Mouse (Mus musculus): ENCODE results near the gene Mllt1.

Mllt1 gene

DNA sequence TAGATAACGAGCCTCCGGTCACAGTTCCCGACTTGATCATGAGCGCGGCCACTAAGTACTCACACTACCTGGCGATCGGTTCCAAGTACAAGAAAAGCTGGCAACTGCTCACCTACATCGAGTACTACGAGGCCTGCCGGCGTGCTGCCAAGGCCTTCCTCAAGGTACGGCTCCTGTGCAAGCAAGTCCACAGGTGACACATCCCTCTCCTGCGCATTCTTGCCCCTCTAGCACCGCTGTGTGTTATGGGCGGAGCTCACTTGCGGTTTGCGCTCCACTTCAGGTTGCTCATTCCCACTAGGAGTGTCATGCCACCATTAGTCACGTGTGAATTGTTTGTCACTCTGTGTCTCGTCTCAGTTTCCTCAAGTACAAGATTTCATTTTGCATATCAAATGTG lies 57.8 kb downstream of the Mllt1 start:
- DNase-seq (ENCODE audit: low read depth), result no peak

DNA sequence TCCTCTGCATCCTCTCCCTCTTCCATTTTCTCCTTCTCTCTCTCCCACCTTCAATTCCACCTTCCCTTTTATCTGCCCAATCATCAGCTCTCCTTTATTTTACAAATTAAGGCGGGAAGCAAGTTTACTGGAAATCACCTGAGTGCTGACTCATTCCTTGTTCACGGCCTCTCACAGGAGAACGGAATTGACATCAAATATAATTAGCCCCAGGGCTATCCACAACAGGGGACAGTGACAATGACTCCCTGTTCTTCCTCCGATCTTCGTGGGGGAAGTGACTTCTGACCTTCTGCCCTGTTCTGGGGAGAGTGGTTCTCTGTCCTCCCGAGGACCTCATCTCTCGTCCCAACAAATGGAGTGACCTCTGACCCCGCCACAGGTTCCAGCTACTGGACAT lies 58.2 kb downstream of the Mllt1 start:
- DNase-seq (ENCODE audit: low read depth), result no peak

DNA sequence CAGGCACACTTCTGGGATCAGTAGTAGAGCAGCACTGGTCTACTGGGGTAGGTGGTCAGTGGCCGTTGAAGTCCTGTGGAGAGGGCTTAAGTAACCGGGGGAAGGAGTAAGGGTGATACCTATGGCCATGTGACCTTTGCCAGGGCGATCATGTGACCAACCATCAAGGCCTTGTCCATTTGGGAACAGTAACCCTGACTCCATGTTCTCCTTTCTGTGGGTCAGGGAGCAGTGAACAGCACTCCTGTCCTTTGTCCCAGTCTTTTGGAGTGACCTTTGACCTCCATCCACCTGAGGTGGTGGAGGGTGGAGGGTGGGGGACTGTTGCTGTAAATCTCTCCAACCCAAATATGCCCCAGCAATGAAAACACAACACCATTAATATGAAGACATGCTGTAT lies 58.8 kb downstream of the Mllt1 start:
- no peak for DNase-seq (ENCODE audit: low read depth)

DNA sequence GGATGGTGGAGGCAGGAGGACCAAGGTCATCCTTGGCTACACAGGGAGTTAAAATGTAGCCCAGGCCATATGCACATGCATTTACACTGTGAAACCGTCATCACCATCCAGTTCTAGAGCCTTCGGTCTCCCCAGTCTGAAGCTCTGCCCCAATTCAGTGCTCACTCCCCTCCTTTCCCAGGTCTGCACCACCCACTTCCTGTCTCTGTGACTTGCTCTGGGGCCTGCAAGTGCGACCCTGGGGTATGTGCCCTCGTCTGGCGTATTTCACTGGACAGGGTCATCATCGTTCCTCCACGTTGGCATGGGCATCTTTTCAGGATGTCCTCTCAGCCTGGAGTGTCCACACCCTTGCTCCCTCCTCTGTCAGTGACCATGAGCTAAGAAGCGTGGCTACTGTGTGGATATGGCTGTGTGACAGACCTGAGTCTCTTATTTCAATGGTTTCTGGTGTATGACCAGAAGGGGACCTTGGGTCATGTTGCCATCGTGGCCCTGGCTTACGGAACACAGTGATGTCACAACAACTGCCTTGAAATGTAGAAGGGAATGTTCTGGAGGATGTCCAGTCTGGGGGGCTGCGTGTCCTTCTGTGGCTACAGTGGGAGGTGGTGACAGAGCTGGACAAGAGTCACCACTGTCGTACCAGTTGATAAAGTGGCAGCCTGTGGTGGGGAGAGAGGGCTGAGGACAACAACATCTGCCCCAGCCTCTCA lies 60.1 kb downstream of the Mllt1 start, which contains the start of gene 1700061G19Rik:
1700061G19Rik (plus strand) TSS at position 542 of the 716 bp plus-strand sequence.
- DNase-seq (ENCODE audit: low read depth), result no peak

DNA sequence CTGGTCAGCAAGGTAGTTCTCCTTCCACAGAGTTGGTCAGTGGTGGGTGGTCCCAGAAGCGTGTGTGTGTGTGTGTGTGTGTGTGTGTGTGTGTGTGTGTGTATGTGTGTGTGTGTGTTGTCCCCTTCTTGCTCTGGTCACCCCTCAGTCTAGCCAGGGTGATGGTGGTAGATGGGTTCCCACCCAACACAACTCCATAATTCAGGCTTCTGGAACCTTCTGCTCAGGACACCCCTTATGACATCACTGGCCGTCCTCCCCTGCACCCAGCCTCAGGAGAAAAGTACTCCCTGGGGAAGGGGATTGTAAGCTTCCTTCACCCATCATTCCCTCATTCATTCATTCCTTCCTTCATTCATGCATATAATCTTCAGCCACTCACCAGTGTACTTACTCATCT lies 61.0 kb downstream of the Mllt1 start, which contains the start of gene Acsbg2:
Acsbg2 (minus strand) TSS at position 211 of the 400 bp plus-strand sequence.
- DNase-seq (ENCODE audit: low read depth), result no peak

DNA sequence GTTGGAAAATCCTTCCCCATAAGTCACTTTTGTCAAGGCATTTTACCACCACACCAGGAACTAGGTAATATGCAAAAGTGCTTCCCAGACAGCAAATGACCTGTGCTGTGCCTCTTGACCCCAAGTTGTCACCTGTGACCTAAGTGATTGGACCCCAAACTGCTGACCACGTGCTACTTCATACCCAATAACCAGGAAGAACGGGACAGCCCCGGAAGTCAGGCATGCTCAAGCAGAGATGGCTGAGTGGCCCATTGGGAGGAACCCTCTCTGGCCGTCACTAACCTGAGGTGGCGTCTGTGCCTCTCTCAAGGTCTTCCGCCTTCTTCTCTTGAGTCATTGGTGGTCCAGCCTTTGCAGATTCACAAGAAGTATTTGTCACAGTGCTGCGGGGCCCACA lies 62.7 kb downstream of the Mllt1 start:
- no peak for DNase-seq (ENCODE audit: low read depth)

DNA sequence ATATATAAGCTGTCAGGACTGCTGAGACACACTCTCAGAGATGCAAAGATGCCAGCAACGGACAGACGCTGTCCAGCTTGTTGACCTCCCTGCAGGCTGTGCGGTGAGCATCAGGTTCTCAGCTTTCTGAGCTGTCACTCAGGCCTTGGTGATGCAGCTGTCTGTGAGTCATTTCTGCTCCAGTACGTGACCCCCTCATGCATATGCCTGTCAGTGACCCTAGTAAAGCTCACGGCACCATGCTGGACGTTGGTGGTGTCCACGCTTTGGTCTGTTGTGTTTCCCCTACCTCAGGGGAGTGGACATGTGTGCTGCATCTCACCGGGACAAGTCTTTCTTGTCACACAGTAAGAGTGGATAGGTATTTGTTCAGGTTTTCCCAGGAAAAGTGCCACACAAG lies 63.4 kb downstream of the Mllt1 start:
- no peak for DNase-seq (ENCODE audit: low read depth)

DNA sequence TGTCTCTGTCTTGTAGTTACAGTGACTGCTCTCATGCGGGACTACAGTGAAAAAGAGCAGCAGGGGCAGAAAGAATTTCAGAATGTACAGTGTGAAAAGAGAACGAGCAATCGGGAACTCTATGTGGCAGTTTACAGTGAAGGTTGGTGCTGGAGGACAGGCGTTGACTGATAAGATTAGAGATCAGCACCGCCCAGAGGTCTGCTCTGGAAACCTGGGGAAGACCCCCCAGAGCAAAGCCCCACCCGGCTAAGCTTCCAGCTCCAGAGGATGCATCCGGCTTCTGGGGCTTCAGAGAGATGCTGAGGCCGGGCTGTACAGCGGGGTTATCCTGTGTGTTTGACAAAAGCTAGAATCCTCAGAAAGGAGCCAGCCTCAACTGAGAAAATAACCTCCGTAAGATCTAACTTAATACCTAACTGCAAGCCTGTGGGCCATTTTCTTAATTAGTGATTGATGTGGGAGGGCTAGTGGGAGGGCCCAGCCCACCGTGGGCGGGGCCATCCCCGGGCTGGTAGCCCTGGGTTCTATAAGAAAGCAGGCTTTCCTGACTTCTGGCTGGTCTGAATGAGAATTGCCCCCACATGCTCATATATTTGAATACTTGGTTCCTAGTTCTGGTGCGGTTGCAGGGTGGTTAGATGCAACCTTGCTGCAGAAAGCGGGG lies 64.8 kb downstream of the Mllt1 start:
- DNase-seq (ENCODE audit: low read depth), result no peak

DNA sequence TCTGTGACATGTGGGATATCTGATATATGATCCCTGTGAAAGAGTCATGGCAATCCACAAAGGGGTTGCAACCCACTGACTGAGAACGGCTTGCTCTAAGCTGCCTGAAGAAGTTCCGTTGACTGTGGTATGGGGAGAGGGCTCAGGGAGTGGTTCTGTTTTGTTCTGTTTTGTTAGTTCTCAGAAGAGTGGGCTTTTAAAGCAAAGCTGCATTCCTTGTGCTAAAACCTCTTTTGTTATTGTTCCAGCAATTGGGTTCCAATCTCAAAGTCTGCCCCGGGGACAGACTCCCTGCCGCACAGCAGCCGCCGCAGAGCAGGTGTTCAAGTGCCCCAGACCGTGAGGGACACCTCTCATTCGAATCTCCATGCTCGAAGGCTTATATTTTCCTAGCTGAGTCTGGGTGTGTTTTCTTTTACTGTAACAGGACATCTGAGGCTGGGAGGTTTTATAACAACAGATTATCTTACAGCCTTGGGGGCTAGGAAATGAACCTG lies 65.7 kb downstream of the Mllt1 start:
- DNase-seq (ENCODE audit: low read depth), result no peak

DNA sequence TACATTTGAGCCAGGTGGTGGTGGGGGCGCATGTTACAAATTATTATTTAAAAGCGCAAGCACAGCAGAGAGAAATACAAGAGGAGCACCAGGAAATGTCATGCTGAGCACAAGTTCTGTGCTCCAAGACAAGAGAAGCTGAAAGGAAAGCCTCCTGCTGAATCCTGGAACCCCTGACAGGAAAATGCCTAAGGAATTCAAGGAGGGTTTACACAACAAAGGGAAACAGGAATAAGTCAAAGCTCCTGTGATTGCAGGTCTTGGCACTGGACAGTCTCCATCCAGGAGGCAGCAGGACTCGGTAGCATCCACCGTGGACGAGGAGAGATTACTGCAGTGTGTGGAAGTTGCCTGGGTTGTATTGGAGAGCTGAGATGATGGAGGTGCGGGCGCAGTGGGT lies 69.1 kb downstream of the Mllt1 start:
- DNase-seq (ENCODE audit: low read depth), result no peak

DNA sequence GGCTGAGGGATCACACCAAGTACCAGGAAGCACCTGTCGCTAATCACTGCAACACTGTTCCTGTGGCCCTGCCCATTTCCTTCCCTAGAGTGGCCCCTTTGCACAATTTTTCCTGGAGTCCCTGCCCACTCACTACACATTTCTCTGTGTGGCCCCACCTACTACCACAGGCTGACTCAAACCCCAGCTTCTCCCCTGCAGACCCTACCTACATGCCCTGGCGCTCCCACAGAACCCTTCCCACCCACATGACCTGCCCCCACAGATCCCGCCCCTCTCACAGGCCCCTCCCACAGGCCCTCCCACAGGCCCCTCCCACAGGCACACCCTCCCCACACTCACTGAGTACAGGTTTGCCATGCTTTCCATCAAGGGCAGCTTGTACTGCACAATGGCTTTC lies 74.0 kb downstream of the Mllt1 start:
- DNase-seq (ENCODE audit: low read depth), result peak; percentile 17

DNA sequence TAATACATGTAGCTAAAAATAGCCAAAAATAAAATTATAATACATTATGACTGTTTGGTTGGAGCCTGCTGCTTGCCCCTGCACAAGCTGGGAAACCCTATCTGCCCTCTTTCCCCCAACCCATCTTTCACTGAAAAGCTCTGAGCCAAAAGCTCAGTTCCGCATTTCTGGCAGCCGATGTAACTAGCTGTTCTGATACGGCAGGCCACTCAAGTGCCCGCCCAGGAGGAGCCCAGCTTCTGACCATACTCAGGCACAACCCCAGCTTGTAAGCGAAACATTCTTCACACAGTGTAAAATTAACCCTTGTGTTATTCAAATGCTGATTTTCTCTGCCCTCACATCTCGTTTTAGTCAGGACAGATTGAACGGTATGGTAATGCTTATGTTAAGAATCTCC lies 76.3 kb downstream of the Mllt1 start:
- no peak for DNase-seq (ENCODE audit: low read depth)

DNA sequence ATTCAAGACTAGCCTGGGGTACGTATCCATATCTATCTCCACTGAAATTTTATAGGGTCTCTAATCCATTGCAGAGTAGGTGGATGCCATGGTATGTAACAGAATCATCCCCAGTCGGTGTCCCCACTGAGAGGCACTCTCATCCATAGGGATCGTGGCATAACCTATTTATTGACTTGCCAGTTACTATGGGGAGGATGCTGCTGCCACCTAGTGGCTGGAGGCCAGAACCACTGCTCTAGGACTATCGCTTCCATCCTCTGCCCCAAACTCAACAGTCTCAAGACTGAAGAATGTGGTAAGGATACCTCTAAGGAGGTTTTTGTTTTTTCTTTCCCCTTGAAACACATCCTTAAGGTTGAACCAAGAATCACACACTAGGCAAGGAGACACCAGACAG lies 77.0 kb downstream of the Mllt1 start:
- peak; percentile 68 for DNase-seq (ENCODE audit: low read depth)

DNA sequence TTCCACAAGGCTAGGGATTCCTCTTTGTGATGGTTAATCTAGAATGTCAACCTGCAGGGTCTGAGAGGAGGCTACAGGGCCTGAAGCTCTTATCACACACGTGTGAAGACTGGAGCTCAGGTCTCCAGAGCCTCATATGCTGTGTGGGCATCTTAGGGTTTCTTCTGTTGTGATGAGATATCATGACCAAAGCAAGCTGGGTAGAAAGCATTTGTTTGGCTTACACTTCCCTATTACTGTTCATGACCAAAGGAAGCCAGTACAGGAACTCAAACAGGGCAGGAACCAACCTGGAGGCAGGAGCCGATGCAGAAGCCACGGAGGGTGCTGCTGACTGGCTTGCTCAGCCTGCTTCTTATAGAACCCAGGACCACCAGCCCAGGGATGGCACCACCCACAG lies 79.8 kb downstream of the Mllt1 start:
- DNase-seq (ENCODE audit: low read depth), result no peak

DNA sequence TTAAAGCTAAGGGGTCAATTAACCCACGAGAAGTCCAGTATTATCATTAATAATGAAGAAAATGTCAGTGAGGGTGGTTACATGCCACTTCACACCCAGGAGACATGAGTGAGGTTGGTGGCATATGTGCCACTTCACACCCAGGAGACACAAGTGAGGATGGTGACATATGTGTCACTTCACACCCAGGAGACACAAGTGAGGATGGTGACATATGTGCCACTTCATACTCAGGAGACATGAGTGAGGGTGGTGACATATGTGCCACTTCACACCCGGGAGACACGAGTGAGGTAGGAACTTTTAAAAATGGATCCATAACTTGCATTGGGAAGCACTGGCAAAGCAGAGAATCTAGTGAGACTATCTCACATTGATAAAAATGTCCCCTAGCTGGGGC lies 84.0 kb downstream of the Mllt1 start:
- DNase-seq (ENCODE audit: low read depth), result no peak

DNA sequence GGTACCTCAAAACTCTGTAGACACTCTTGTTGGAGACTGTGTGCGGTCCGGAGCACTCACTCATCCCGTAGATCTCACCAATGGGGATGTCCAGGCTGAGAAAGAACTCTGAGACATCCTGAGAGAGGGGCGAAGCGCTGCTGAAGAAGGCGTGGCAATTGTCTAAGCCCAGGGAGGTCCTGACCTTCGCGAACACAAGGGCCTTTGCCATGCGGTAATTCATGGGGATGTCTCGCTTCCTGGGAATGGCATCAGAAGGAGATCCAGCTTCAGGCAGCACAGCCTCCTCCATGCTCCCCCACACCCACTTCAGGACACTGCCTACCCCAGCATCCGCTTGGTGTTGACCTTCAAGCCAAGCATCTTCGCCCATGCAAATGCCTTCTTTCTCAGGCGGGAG lies 85.5 kb downstream of the Mllt1 start:
- no peak for DNase-seq (ENCODE audit: low read depth)

DNA sequence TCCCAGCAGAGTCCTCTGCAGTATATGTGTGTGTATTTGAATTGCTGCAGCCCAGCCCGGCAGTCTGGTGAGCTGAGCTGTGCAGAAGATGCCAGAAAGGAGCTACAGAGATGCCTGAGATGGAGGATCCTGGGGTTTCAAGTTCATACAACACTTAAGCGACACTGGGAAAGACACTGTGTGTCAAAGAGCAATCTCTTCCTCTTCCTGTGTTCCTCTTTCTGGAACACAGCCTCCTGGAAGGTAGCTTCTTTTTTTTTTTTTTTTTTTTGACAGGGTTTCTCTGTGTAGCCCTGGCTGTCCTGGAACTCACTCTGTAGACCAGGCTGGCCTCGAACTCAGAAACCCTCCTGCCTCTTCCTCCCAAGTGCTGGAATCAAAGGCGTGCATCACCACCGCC lies 86.4 kb downstream of the Mllt1 start:
- DNase-seq (ENCODE audit: low read depth), result no peak

DNA sequence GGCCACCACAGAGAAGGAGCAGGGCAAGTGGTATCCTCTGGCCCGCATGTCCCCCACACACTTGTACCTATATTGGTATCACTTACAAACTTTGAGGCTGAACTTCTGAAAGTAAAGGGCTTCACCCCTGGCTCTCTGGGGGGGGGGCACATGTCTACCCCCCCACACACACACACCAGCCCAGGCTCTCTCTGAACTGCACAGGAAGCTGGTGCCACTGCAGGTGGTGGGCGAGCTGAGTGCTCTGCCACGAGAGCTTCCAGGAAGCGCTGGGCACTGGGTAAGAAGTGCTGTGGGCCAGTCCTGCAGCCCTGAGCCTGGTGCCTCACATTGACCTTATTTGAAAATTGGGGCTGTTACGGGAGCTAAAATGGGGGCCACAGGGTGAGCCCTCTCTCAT lies 91.5 kb downstream of the Mllt1 start:
- DNase-seq (ENCODE audit: low read depth), result no peak
